Mouse (Mus musculus) urinary bladder, adult 2 months (tissue): ENCODE results near the gene Mfrp. TPM values are rescaled to one million over a fixed set of nuclear protein-coding genes. Genes with fewer than 3 reads are reported as not detected.

Experiments used
- DNase-seq: peaks from one replicate; pipeline ENCODE4 v3.0.0; 2022; ENCODE audit warnings: low spot score
- polyA plus RNA-seq: library from polyadenylated mRNA; depleted of rRNA; stranded (reverse); fragments of >200 nt; gene quantifications from 2 replicates; pipeline ENCODE4 v1.2.3, GENCODE M21; 2012; rRNA removed

Mfrp gene
- polyA plus RNA-seq, result 0.13 and 0.21 TPM in 2 replicates

- DNase-seq, result no peak
These were observed at the start of gene Mfrp for GRCm38 (mm10) chr9:44101490-44101889. Gene Mfrp, plus strand, starts transcription at chr9:44101729.

GRCm38 (mm10) chr9:44052855-44053254 lies 48.7 kb upstream of the Mfrp start:
- DNase-seq, result no peak

DNA sequence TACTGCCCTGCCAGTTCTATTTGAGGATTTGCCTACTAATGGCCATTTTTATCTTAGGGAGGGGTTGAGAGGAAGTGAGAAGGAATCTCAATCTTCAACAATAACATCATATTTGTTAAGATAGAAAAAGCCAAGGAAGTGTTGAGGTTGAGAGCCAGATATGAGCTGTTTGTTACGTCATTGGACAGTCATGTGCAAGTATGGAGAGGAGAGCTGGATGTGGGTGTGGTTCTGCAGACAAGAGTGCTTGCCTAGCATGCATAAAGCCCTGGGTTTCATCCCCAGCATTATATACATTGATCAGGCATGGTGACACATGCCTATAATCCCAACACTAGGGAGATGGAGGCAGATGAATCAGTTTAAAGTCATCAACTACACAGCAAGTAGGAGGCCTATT lies 47.6 kb upstream of the Mfrp start:
- no peak for DNase-seq

DNA sequence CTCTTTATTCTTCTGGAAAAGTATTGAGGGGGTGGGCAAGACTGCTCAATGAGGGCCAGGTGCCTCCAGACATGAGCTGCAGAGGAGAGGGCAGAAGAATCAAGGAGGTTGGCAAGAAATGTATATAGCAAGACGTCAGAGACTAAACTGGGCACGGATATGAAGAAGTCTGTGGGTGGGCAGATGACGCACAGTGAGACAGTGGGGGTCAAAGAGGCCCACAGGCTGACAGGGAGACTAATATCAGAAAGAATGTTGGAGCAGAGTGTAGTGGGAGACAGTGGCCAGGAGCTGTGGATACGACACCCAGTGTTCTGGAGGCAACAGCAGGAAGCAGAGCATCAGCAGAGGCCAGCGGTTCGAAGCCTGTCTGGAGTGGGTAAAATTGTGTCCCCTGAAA lies 42.9 kb upstream of the Mfrp start:
- no peak for DNase-seq

GRCm38 (mm10) chr9:44065177-44065576 lies 36.4 kb upstream of the Mfrp start:
- DNase-seq, result no peak

- DNase-seq, result peak; percentile 99
These were observed 34.7 kb upstream of the Mfrp start, which contains the start of gene Usp2 for GRCm38 (mm10) chr9:44066785-44067225. Gene Usp2, plus strand, starts transcription at chr9:44067021.

- no peak for DNase-seq
These were observed 34.1 kb upstream of the Mfrp start for GRCm38 (mm10) chr9:44067241-44067959.

- no peak for DNase-seq
These were observed 33.6 kb upstream of the Mfrp start for GRCm38 (mm10) chr9:44067960-44068330.

- DNase-seq, result no peak
These were observed 32.3 kb upstream of the Mfrp start for GRCm38 (mm10) chr9:44069252-44069651.

DNA sequence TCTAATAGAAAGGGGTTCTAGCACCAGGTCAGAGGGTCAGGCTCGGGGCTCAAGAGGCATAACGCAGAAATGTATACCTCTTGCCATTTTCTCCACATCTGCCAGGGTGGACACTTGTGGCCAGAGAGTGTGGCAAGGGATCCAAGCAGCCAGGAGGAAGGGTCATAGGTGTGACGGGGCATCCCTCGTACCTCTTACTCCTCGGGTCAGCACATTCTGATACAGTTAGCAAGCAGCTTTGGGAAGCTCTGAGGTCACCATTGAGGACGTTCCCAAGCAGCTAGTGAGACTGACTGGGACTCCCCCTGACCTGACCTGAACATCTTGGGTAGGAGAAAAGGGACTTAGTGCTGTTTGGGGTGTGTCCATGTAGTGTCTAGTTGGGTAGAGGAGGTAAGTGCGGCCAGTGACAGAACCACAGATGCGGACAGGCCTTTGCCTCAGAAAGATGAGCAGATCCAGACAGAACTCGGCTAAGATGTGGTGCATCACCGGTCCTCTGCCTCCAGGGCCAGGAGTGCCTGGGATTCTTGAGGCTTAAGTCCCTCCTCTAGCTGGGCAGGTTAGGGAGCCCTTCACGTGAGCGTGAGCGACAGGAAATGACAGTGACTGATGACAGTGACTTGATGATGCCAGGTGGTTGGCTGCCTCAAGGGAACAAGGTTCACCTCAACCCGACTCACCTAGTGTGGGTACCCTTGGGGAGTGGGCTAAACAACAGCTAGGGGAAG lies 31.3 kb upstream of the Mfrp start:
- DNase-seq, result no peak

GRCm38 (mm10) chr9:44070844-44071231 lies 30.7 kb upstream of the Mfrp start:
- DNase-seq, result no peak

- no peak for DNase-seq
These were observed 29.5 kb upstream of the Mfrp start for GRCm38 (mm10) chr9:44071914-44072598.

GRCm38 (mm10) chr9:44072599-44072915 lies 29.0 kb upstream of the Mfrp start:
- no peak for DNase-seq

- DNase-seq, result no peak
These were observed 28.4 kb upstream of the Mfrp start for GRCm38 (mm10) chr9:44073115-44073514.

DNA sequence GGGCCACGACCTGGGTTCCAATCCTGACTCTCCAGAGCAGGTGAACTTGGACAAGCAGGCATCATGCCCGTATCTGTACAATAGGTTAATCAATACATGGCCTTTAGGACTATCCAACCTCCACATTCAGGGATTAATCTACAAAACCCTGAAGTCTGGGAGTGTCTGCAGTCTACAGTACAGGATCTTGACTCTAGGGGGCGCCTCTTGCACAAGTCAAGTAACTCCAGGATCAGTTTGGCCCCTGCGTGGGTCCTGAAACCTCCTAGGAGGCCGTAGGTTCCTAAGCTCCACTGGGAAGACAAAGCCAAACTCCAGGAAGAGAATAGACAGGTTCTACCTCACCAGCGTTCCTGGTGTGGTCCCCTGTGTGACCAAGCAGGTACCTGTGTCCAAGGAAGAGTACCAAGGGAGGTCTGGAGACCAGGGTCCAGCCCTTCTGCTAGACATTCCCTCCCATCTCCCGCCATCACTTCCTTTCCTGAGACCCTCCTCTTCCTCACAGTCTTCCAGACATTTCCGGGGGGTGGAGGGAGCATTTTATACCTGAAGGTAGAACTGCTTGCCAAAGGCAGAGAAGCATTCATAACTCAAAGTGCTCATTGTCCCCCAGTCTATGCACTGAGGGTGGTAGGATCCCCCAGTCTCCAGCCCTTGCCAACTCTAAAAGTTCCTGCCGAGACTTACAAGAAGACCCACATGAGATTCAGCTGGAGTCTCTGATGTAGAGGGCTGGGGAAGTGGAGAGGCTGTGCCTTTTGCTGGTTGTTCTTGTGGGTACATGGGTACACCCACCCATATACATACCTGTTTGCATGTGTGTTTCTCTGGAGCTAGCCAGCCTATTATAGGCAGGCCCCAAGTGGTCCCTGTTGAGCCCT lies 26.9 kb upstream of the Mfrp start:
- DNase-seq, result no peak

GRCm38 (mm10) chr9:44075276-44075995 lies 26.1 kb upstream of the Mfrp start:
- DNase-seq, result no peak

GRCm38 (mm10) chr9:44075996-44076763 lies 25.3 kb upstream of the Mfrp start:
- DNase-seq, result no peak

DNA sequence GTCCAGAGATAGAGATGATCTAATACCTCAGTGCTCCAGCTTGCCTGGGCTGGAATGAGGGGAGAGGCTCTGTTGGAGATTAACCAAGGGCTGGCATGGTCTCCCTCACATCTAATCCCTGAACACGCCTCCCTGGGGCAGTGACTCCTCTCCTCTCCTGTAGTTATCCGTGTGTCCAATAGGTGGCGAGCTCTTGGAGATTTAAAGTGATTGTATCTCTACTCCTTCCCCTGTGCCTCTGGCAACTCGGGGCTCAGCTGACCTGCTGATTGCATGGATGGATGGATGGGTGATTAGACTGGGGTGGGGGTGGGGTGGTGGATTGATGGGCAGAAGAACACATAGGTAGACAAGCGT lies 24.8 kb upstream of the Mfrp start:
- DNase-seq, result no peak

GRCm38 (mm10) chr9:44077266-44077910 lies 24.1 kb upstream of the Mfrp start:
- no peak for DNase-seq
